Mouse (Mus musculus): ENCODE results near the gene Plac1. TPM values are rescaled to one million over a fixed set of nuclear protein-coding genes. Genes with fewer than 3 reads are reported as not detected.

Plac1 gene
- polyA plus RNA-seq, 1 experiment from 2014 or later, result 7.5 TPM

DNA sequence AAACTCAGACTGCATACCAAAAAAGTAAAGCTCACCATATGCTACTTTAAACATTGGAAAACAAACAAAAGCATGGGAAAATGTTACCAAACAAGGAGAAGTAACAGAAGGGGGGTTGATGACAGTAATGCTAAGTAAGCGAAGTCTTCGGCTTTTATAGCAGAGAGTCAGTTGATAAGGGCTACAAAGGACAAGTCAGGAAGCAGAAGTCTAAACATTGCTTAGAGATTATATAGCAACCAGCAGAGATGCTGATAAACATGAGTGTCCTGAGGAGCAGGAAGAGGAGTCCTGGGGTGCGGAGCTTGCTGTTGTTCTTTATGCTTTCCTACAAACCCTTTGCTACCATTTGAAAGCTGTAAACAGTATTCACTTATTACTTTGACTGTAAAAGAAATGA lies 140.6 kb downstream of the Plac1 start:
- Histone ChIP-seq H3K36me3 (no peaks in the 10 kb centered on the region), H3K27ac (no peak overlapping the region), H3K4me3 (replicated peaks) (no peak overlapping the region), H3K9me3 (no peaks in the 10 kb centered on the region), H3K27me3 (replicated peaks) (no peaks in the 10 kb centered on the region), H3K4me2 (no peak overlapping the region), H3K4me1 (0 out of 2 replicates have a peak, but pooled peaks cover 2% of the 10 kb centered on the region), H3K9ac (no peak overlapping the region)
- WGBS, result 59% methylated on average over 3 of the region's 3 CpGs
- ATAC-seq (ENCODE audit: insufficient read depth, low FRiP score, low read depth), result no peak

DNA sequence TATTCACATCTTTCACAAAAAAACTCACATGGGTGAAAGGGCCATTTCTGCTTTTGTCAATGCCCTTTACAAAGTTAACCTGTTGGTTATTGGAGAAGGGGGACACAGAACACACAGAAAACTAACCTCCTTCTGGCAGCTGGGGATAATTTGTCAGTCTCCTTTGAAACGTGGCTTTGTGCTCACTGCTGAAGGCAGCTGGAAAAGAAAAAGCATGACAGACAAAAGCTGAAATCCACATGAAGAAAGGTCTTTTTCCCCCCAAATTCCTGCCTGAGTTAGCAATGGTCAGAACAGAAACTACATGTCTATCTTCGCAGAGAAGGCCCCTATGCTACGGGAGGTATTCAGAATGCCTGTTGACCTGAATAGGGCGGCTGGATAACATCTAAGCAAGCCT lies 141.6 kb downstream of the Plac1 start:
- Histone ChIP-seq H3K4me3 (replicated peaks) (no peak overlapping the region), H3K9ac (no peak overlapping the region), H3K36me3 (no peaks in the 10 kb centered on the region), H3K4me2 (no peak overlapping the region), H3K27ac (no peak overlapping the region), H3K9me3 (no peaks in the 10 kb centered on the region), H3K27me3 (replicated peaks) (no peaks in the 10 kb centered on the region), H3K4me1 (0 out of 2 replicates have a peak, but pooled peaks cover 2% of the 10 kb centered on the region)
- WGBS, result 62% methylated on average over 4 of the region's 4 CpGs
- ATAC-seq (ENCODE audit: insufficient read depth, low FRiP score, low read depth), result no peak

GRCm38 (mm10) chrX:53097786-53098185 lies 142.1 kb downstream of the Plac1 start:
- Histone ChIP-seq H3K4me3 (replicated peaks) (no peak overlapping the region), H3K9me3 (no peaks in the 10 kb centered on the region), H3K4me2 (no peak overlapping the region), H3K36me3 (no peaks in the 10 kb centered on the region), H3K27ac (no peak overlapping the region), H3K9ac (no peak overlapping the region), H3K27me3 (replicated peaks) (no peaks in the 10 kb centered on the region), H3K4me1 (0 out of 2 replicates have a peak, but pooled peaks cover 2% of the 10 kb centered on the region)
- no peak for ATAC-seq (ENCODE audit: insufficient read depth, low FRiP score, low read depth)
- 73% methylated on average over 4 of the region's 4 CpGs for WGBS

GRCm38 (mm10) chrX:53093381-53093780 lies 146.5 kb downstream of the Plac1 start:
- no peak for ATAC-seq (ENCODE audit: insufficient read depth, low FRiP score, low read depth)
- no peak overlapping the region for H3K4me2 ChIP-seq
- WGBS, result 44% methylated on average over 2 of the region's 2 CpGs
- H3K9ac ChIP-seq, result no peak overlapping the region
- no peaks in the 10 kb centered on the region for H3K27me3 ChIP-seq (replicated peaks)
- no peaks in the 10 kb centered on the region for H3K4me1 ChIP-seq
- no peaks in the 10 kb centered on the region for H3K9me3 ChIP-seq
- H3K36me3 ChIP-seq, result no peaks in the 10 kb centered on the region
- H3K27ac ChIP-seq, result no peak overlapping the region
- H3K4me3 ChIP-seq (replicated peaks), result no peak overlapping the region

DNA sequence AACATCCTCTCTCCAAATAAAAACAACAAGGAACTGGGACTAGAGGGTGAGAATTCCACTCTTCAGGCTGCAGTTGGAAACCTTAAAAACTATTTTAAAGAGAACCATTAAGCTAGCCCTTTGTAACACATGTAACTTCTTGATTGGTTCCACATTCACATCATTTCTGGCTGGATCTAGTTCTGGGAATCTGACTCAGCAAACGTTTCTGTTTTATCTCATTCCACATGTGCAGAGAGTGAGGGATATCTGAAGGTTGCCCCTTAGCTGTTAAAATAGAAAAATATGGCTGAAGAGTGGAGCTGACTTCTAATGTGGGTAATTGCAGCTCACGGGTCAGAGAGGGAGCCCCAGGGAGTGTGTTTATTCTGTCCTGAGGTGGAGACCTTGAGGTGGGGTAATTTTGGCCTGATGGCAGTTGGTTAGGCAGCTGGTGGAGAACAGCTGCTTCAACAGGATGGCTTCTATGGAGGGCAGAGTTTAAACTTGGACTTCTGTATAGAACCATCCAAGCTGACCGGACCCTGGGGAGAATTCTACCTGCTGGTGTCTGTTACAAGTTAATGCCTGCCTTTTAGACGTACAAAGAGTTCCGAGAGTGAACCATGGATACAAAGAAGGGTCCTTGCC lies 151.1 kb downstream of the Plac1 start:
- no peak; the same call in 1 of the 2 replicates for ATAC-seq (ENCODE audit: insufficient read depth, low FRiP score, low read depth)
- Histone ChIP-seq H3K27me3 (replicated peaks) (no peaks in the 10 kb centered on the region), H3K27ac (no peak overlapping the region), H3K36me3 (no peaks in the 10 kb centered on the region), H3K9me3 (no peaks in the 10 kb centered on the region), H3K9ac (no peak overlapping the region), H3K4me3 (replicated peaks) (no peak overlapping the region), H3K4me2 (no peak overlapping the region), H3K4me1 (no peaks in the 10 kb centered on the region)
- 62% methylated on average over 5 of the region's 5 CpGs for WGBS

DNA sequence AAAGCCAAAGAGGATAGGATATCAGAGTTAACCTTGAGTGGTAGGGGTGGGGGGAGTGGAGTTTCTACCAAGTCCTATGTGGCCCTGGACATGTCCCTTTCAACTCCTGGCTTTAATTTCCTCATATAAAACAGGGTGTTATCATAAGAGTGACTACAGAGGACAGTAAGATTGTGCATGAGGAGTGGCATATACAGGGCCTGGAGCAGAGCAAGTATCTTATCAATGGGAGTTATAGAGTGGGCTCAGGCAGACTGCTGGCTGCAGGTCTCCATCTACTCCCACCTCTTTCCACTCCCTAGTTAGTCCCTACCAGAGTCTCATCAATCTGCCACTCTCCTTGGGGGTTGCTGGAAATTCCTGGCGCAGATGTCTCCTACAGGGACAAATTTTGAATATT lies 152.7 kb downstream of the Plac1 start:
- Histone ChIP-seq H3K4me3 (replicated peaks) (no peak overlapping the region), H3K36me3 (no peaks in the 10 kb centered on the region), H3K9ac (no peak overlapping the region), H3K27ac (no peak overlapping the region), H3K4me1 (no peaks in the 10 kb centered on the region), H3K27me3 (replicated peaks) (no peaks in the 10 kb centered on the region), H3K9me3 (no peaks in the 10 kb centered on the region), H3K4me2 (no peak overlapping the region)
- WGBS, result 84% methylated on average over 1 of the region's 1 CpGs
- ATAC-seq (ENCODE audit: insufficient read depth, low FRiP score, low read depth), result no peak

GRCm38 (mm10) chrX:53085559-53085958 lies 154.4 kb downstream of the Plac1 start:
- no peaks in the 10 kb centered on the region for H3K36me3 ChIP-seq
- no peaks in the 10 kb centered on the region for H3K9me3 ChIP-seq
- no peak overlapping the region for H3K4me2 ChIP-seq
- ATAC-seq (ENCODE audit: insufficient read depth, low FRiP score, low read depth), result no peak
- WGBS, result 76% methylated on average over 5 of the region's 5 CpGs
- no peak overlapping the region for H3K9ac ChIP-seq
- H3K27ac ChIP-seq, result no peak overlapping the region
- H3K4me3 ChIP-seq (replicated peaks), result no peak overlapping the region
- H3K4me1 ChIP-seq, result no peaks in the 10 kb centered on the region
- no peaks in the 10 kb centered on the region for H3K27me3 ChIP-seq (replicated peaks)

- Histone ChIP-seq H3K36me3 (no peaks in the 10 kb centered on the region), H3K4me3 (replicated peaks) (no peak overlapping the region), H3K4me2 (no peak overlapping the region), H3K9ac (no peak overlapping the region), H3K27ac (no peak overlapping the region), H3K4me1 (no peaks in the 10 kb centered on the region), H3K9me3 (no peaks in the 10 kb centered on the region), H3K27me3 (replicated peaks) (no peaks in the 10 kb centered on the region)
- WGBS, result 67% methylated on average over 3 of the region's 3 CpGs
- no peak for ATAC-seq (ENCODE audit: insufficient read depth, low FRiP score, low read depth)
These were observed 175.5 kb downstream of the Plac1 start for GRCm38 (mm10) chrX:53064406-53064805.

DNA sequence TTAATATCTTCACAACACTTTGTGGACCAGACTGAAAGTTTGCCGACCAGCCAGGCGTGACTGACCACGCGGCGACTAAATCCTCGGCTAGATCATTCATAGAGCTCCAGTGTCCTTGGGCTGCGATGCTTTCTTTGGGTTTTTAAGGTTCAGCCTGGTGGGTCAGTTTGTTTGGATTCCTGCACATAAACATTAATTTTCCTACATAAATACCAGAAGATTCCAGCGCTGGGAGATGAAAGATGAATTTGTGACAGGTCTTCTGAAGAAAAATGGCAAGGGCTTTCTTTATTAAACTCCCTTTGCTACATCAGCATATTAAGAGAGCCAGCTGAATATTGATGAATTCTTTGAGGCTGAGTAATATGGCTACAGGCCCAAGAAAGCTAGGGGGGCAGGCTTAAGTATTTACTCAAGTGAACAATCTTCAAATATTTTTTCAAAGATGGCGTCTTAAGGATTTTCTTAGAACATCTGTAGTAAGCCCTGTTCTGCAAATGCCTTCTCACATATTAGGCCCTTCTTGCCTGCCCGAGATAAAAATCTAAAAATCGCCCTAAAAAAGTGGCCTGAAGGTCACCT lies 180.4 kb downstream of the Plac1 start:
- WGBS, result 29% methylated on average over 11 of the region's 11 CpGs
- Histone ChIP-seq H3K4me1 (no peaks in the 10 kb centered on the region), H3K4me3 (replicated peaks) (no peak overlapping the region), H3K4me2 (peak overlapping the region; percentile 57), H3K9me3 (no peaks in the 10 kb centered on the region), H3K9ac (no peak overlapping the region), H3K27me3 (replicated peaks) (no peaks in the 10 kb centered on the region), H3K27ac (no peak overlapping the region), H3K36me3 (no peaks in the 10 kb centered on the region)
- ATAC-seq (ENCODE audit: insufficient read depth, low FRiP score, low read depth), result no peak

- peak overlapping the region; percentile 19; the same call in 1 of the 2 replicates for H3K9ac ChIP-seq
These were observed 181.2 kb downstream of the Plac1 start for GRCm38 (mm10) chrX:53058459-53059280.

DNA sequence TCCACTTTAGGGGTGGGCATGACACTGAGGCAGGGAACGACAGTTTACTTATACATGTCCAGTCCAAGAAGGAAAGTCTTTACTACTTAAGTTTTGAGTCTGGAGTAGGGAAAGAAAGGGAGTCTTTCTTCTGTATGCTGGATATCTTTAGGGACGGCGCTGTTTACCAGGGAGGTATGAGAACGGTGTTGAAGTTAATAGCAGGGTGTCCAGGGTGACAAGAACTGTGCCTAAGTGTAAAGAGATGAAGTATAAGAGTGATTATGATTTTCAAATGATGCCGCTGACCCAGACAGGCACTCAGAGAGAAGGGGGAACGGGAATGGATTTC lies 182.2 kb downstream of the Plac1 start:
- no peak overlapping the region for H3K9ac ChIP-seq
- H3K27ac ChIP-seq, result peak overlapping the region; percentile 86
- H3K4me3 ChIP-seq (replicated peaks), result peak overlapping the region; percentile 57
- no peak for ATAC-seq (ENCODE audit: insufficient read depth, low FRiP score, low read depth)
- no peaks in the 10 kb centered on the region for H3K36me3 ChIP-seq
- peaks cover 6% of the 10 kb centered on the region; the same call in 1 of the 2 replicates for H3K4me1 ChIP-seq
- no peaks in the 10 kb centered on the region for H3K9me3 ChIP-seq
- no peaks in the 10 kb centered on the region for H3K27me3 ChIP-seq (replicated peaks)
- peak overlapping the region; percentile 57 for H3K4me2 ChIP-seq
- 36% methylated on average over 6 of the region's 6 CpGs for WGBS

More at GRCm38 (mm10) chrX:53058459-53059280, 181.2 kb downstream of the Plac1 start:
- Histone ChIP-seq H3K9me3 (no peaks in the 10 kb centered on the region), H3K4me3 (replicated peaks) (peak overlapping the region; percentile 27), H3K4me2 (peak overlapping the region; percentile 57), H3K4me1 (0 out of 2 replicates have a peak, but pooled peaks cover 3% of the 10 kb centered on the region), H3K27ac (peak overlapping the region; percentile 57; the same call in 1 of the 2 replicates), H3K27me3 (replicated peaks) (no peaks in the 10 kb centered on the region), H3K36me3 (no peaks in the 10 kb centered on the region)
- no peak for ATAC-seq (ENCODE audit: insufficient read depth, low FRiP score, low read depth)
- 16% methylated on average over 33 of the region's 33 CpGs for WGBS

Data from stomach, embryonic 15.5 days (tissue).